Mouse (Mus musculus) MEL (cell line): Measurements from ENCODE around the gene Cacna2d4.

ENCODE experiments used
- CHD1 ChIP-seq: IDR thresholded peaks from 2 replicates; pipeline ENCODE4 v1.6.1; 2012; ENCODE audit warnings: low read depth, mild to moderate bottlenecking, inconsistent platforms, low read length, improper control_type of control experiment
- CTCF ChIP-seq, 3 experiments: IDR thresholded peaks in 2 of 3; conservative IDR thresholded peaks in 1 of 3; 2 replicates each; pipeline ENCODE4 v1.5.1; 2011 to 2012; ENCODE audit warnings: low read length in 3 of 3, low read depth in 2 of 3, mild to moderate bottlenecking in 2 of 3, improper control_type of control experiment in 1 of 3, inconsistent platforms in 1 of 3, mixed read lengths in 1 of 3, moderate library complexity in 1 of 3; ENCODE audit not compliant: control insufficient read depth in 1 of 3, insufficient read depth in 1 of 3, poor library complexity in 1 of 3, severe bottlenecking in 1 of 3
- E2F4 ChIP-seq: IDR thresholded peaks from 2 replicates; pipeline ENCODE4 v1.6.1; 2011; ENCODE audit warnings: low read depth, low read length, improper control_type of control experiment, borderline replicate concordance
- EP300 ChIP-seq, 2 experiments: IDR thresholded peaks; 2 replicates each; pipeline ENCODE4 v1.6.1; 2011; ENCODE audit warnings: improper control_type of control experiment in 2 of 2, low read length in 2 of 2, low read depth in 1 of 2, mild to moderate bottlenecking in 1 of 2
- ETS1 ChIP-seq: IDR thresholded peaks from 2 replicates; pipeline ENCODE4 v1.6.1; 2012; ENCODE audit warnings: low read depth, mild to moderate bottlenecking, inconsistent platforms, low read length, improper control_type of control experiment, moderate library complexity
- GATA1 ChIP-seq: IDR thresholded peaks from 2 replicates; pipeline ENCODE4 v1.6.1; 2011; ENCODE audit warnings: low read depth, low read length, improper control_type of control experiment
- HCFC1 ChIP-seq: IDR thresholded peaks from 2 replicates; pipeline ENCODE4 v1.6.1; 2012; ENCODE audit warnings: low read depth, mild to moderate bottlenecking, inconsistent platforms, low read length, improper control_type of control experiment, moderate library complexity
- JUND ChIP-seq: IDR thresholded peaks from 2 replicates; pipeline ENCODE4 v1.6.1; 2011; ENCODE audit warnings: low read depth, mild to moderate bottlenecking, improper control_type of control experiment, low read length
- POLR2A ChIP-seq, 2 experiments: IDR thresholded peaks; 2 replicates each; pipeline ENCODE4 v1.6.1; 2011 to 2012; ENCODE audit warnings: low read length in 2 of 2, mild to moderate bottlenecking in 2 of 2, control low read depth in 1 of 2, improper control_type of control experiment in 1 of 2, low read depth in 1 of 2, moderate library complexity in 1 of 2; ENCODE audit not compliant: control insufficient read depth in 1 of 2, insufficient read depth in 1 of 2, poor library complexity in 1 of 2
- POLR2AphosphoS2 ChIP-seq: IDR thresholded peaks from 2 replicates; pipeline ENCODE4 v1.6.1; 2011; ENCODE audit warnings: low read length, improper control_type of control experiment
- POLR2AphosphoS5 ChIP-seq: IDR thresholded peaks from 2 replicates; pipeline ENCODE4 v1.6.1; 2012; ENCODE audit warnings: low read depth, borderline replicate concordance, mild to moderate bottlenecking, inconsistent platforms, low read length, moderate library complexity, mixed read lengths
- SMC3 ChIP-seq: IDR thresholded peaks from 2 replicates; pipeline ENCODE4 v1.6.1; 2011; ENCODE audit warnings: low read depth, low read length, improper control_type of control experiment
- TBP ChIP-seq: IDR thresholded peaks from 2 replicates; pipeline ENCODE4 v1.8.0; 2011; ENCODE audit warnings: low read depth, low read length, improper control_type of control experiment

- TF ChIP-seq E2F4, result no peak
- TF ChIP-seq CTCF (IDR thresholded peaks at IDR 0.05 in 2 of 3, conservative IDR thresholded peaks at IDR 0.05 in 1 of 3; ENCODE audit: control insufficient read depth in 1 of 3, insufficient read depth in 1 of 3, low read depth in 2 of 3, low read length in 3 of 3, poor library complexity in 1 of 3, severe bottlenecking in 1 of 3), result no peak
- TF ChIP-seq POLR2A (IDR thresholded peaks at IDR 0.05; ENCODE audit: control insufficient read depth in 1 of 2, insufficient read depth in 1 of 2, low read depth in 1 of 2, low read length in 2 of 2, poor library complexity in 1 of 2), result no peak
- TF ChIP-seq POLR2AphosphoS2, result no peak
- no peak for TF ChIP-seq TBP
- TF ChIP-seq POLR2AphosphoS5, result no peak
- no peak for TF ChIP-seq EP300 (IDR thresholded peaks at IDR 0.05; ENCODE audit: low read depth in 1 of 2, low read length in 2 of 2)
- no peak for TF ChIP-seq SMC3
- no peak for TF ChIP-seq HCFC1
- TF ChIP-seq GATA1, result no peak
- no peak for TF ChIP-seq JUND
- TF ChIP-seq ETS1, result no peak
- TF ChIP-seq CHD1, result no peak
Measured at GRCm38 (mm10) chr6:119324776-119325175, 88.5 kb downstream of the Cacna2d4 start.
